Mouse (Mus musculus) hindbrain, embryonic 14.5 days (tissue): ENCODE results near the gene Vps26b. TPM values are rescaled to one million over a fixed set of nuclear protein-coding genes. Genes with fewer than 3 reads are reported as not detected.

Experiments used
- ATAC-seq: fragments of 200-750 bp; cut with Nextera tagmentation; 2 replicates; pipeline ENCODE4 v1.8.0; 2017; ENCODE audit warnings: moderate number of reproducible peaks, mild to moderate bottlenecking, moderate TSS enrichment, moderate library complexity; ENCODE audit not compliant: low FRiP score
- DNase-seq: peaks from one replicate; pipeline ENCODE4 v3.0.0-alpha.2; 2015; ENCODE audit warnings: low spot score
- H3K27ac ChIP-seq: fragments of 300-500 bp; sonication (generic); 2 replicates; pipeline ENCODE4 v1.5.1; 2014; ENCODE audit warnings: mild to moderate bottlenecking, moderate library complexity
- H3K27me3 ChIP-seq: fragments of 300-500 bp; sonication (generic); 2 replicates; pipeline ENCODE4 v1.6.1; 2014; ENCODE audit warnings: mild to moderate bottlenecking, low read length, mixed read lengths; ENCODE audit not compliant: control insufficient read depth, insufficient read depth
- H3K36me3 ChIP-seq: fragments of 300-500 bp; sonication (generic); replicated peaks from 2 replicates; pipeline ENCODE4 v1.6.1; 2014; ENCODE audit not compliant: control insufficient read depth, insufficient read depth
- H3K4me1 ChIP-seq: fragments of 300-500 bp; sonication (generic); replicated peaks from 2 replicates; pipeline ENCODE4 v1.6.1; 2014; ENCODE audit warnings: antibody characterized with exemption, low read length, mixed read lengths; ENCODE audit not compliant: control insufficient read depth, insufficient read depth
- H3K4me2 ChIP-seq: fragments of 300-500 bp; sonication (generic); replicated peaks from 2 replicates; pipeline ENCODE4 v1.6.1; 2014; ENCODE audit warnings: mild to moderate bottlenecking, moderate library complexity
- H3K4me3 ChIP-seq: fragments of 300-500 bp; sonication (generic); replicated peaks from 2 replicates; pipeline ENCODE4 v1.5.1; 2014; ENCODE audit warnings: mild to moderate bottlenecking, low read length
- H3K9ac ChIP-seq: fragments of 300-500 bp; sonication (generic); 2 replicates; pipeline ENCODE4 v1.6.1; 2014
- H3K9me3 ChIP-seq: fragments of 300-500 bp; sonication (generic); 2 replicates; pipeline ENCODE4 v1.6.1; 2016; ENCODE audit warnings: low read length; ENCODE audit not compliant: control insufficient read depth
- WGBS: fragments of 180-500 bp; shearing (Covaris S2); extraction: QIAGEN DNeasy Blood & Tissue Kit; methylation state at CpG from one replicate; pipeline ENCODE4 v1.1.7; 2014; 5-methylcytosine and 5-hydroxymethylcytosine counted together
- polyA plus RNA-seq: library from polyadenylated mRNA; unstranded; fragments of >200 nt; fragmentation: Nextera tagmentation; extraction: Ambion mirVana; gene quantifications from 2 replicates; pipeline ENCODE4 v1.2.1, GENCODE M21; 2014

The Vps26b gene
- 99.2 and 110 TPM in 2 replicates for polyA plus RNA-seq

DNA sequence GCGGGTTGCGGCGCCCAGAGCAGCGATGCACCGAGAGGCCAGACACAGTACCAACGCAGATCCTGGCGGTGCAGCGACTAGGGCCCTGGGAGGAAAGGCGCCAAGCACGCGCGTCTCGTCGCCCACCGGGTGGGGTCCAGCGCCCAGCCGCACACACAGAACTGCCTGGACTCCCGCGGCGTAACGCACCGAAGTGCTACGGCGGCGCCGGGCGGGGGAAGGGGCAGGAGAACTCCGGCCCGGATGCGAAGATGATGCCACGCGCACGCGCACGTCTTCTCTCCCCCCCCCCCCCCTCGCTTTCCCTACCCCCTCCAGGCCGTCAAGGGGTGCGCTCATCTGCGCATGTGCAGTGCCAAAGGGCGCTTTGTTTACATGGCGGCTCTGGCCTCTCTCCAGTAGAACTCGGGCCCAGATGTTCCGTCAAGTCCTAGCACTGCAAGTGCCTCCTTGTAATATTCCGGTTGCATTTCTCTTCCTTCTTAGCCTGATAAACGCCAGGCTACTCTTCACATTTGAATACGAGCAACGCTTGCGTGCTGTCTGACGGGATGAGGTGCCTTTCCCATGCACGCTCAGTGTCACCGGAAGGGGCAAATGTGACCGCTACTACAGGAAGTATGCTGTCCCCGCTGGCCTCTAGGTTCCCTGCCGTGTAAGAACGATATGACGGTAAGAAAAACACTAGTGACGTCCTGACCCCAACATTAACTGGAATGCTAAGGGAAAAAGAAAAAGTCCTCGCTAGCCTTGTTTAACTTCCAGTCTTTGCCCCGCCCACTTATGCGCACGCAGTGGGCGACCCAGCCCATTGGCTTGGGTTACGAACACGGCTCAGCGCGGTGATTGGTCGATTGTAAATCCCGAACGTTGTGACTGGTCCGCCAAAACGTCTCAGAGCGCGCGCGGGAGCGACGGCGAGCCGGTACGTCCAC is at the start of gene Vps26b, which contains the start of gene Ncapd3:
TSS of gene Vps26b (minus strand) at position 238 of the 935 bp plus-strand sequence.
TSS of gene Ncapd3 (plus strand) at position 348 of the 935 bp plus-strand sequence.
- H3K9me3 ChIP-seq, result no peaks in the 10 kb centered on the region
- DNase-seq, result peak; percentile 98
- peak within 1 kb of the TSS; percentile 75 for H3K4me3 ChIP-seq
- under 1% methylated on average over 71 of the region's 80 CpGs for WGBS
- 0 out of 2 replicates have a peak, but pooled peaks cover 5% of the 10 kb centered on the region for H3K36me3 ChIP-seq
- peaks cover 42% of the 10 kb centered on the region for H3K4me1 ChIP-seq
- H3K27ac ChIP-seq, result peak within 1 kb of the TSS; percentile 82
- ATAC-seq, result peak; percentile 94
- H3K4me2 ChIP-seq, result peak within 1 kb of the TSS; percentile 90
- H3K9ac ChIP-seq, result peak within 1 kb of the TSS; percentile 87
- H3K27me3 ChIP-seq, result no peaks in the 10 kb centered on the region

DNA sequence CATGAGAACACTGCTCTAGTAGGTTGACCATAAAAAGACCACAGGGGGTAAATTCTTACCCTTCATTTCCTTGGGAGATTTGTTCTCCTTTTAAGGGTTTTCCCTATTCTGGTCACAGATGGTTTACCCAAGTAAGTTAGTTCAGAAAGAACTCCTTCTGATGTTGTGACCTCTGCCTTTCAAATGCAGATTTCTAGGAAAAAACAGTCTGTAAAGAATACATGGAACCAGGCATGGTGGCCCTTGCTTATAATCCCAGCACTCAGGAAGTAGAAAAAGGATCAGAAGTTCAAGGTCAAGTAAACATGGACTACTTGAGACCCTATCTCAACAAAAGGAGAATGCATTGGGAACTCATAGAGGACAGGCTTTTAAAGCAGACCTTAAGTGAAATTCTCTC is 45.9 kb upstream of the Vps26b start:
- Histone ChIP-seq H3K9ac (no peak overlapping the region), H3K9me3 (no peaks in the 10 kb centered on the region), H3K4me1 (no peaks in the 10 kb centered on the region), H3K4me3 (no peak overlapping the region), H3K27ac (no peak overlapping the region), H3K27me3 (no peaks in the 10 kb centered on the region), H3K4me2 (no peak overlapping the region), H3K36me3 (peaks cover 68% of the 10 kb centered on the region)
- DNase-seq, result no peak
- ATAC-seq, result no peak

DNA sequence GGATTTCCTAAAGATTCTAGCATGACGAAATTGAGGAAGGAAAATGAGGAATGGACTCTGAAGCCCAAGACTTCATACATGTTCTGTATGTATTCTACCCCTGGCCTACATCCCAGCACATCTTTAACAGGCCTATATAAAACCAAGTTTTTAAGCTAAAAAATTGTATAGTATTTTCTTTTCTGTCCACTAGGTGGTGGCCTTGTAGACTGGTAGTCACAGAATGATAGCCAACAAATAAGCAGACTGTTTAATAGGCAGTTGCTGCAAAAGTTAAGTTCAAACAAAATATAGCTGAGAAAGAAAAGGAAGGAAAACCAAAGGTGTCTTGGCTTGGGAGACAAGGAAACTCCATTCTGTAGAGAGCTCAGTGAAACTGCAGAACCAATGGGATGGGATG is 44.8 kb upstream of the Vps26b start:
- DNase-seq, result peak; percentile 39

DNA sequence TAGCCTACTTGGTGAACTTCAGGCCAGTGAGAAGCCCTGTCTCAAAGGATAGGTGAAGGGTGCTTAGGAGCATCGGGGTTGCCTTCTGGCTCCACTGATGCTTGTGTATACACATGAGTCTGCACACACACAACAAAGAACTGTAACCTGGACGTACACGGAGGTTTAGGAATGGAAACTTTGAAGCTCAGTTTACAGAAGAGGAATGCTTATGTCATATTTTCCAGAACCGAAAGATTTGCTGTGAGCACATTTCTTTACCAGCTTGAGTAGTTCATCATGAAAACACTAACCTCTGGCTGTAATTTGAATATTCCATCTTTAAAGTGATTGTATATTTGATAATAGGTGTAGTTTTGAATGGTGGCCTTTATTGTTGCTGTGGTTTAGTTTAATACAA is 41.0 kb upstream of the Vps26b start:
- Histone ChIP-seq H3K9ac (no peak overlapping the region), H3K4me2 (no peak overlapping the region), H3K36me3 (peaks cover 87% of the 10 kb centered on the region), H3K4me3 (no peak overlapping the region), H3K27me3 (no peaks in the 10 kb centered on the region), H3K27ac (no peak overlapping the region), H3K4me1 (no peaks in the 10 kb centered on the region), H3K9me3 (no peaks in the 10 kb centered on the region)
- DNase-seq (no peak), ATAC-seq (no peak)
- 97% methylated on average over 4 of the region's 4 CpGs for WGBS

More for the DNA sequence above, 44.8 kb upstream of the Vps26b start:
- ATAC-seq, result no peak
- Histone ChIP-seq H3K27me3 (no peaks in the 10 kb centered on the region), H3K4me2 (no peak overlapping the region), H3K9me3 (no peaks in the 10 kb centered on the region), H3K27ac (no peak overlapping the region), H3K9ac (no peak overlapping the region), H3K4me1 (no peaks in the 10 kb centered on the region), H3K36me3 (peaks cover 71% of the 10 kb centered on the region), H3K4me3 (no peak overlapping the region)
- WGBS, result 85% methylated on average over 1 of the region's 1 CpGs

DNA sequence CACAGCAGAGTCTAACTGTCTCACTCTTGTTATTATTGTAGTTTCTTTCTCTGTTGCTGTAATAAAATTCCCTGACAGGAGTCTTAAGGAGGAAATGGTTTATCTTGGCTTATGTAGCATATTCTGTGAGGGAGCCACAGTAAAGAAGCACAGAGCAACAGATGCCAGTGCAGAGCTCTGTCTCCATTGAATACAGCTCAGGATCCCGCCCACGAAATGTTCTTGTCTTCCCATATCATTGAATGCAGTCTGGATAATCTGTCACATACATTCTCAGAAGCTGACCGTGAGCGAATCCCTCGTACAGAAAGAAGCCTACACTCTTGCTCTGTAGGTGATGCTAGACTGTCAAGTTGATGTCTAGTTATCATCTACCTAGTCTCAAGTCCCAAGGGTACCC is 28.5 kb upstream of the Vps26b start:
- Histone ChIP-seq H3K27me3 (no peaks in the 10 kb centered on the region), H3K9me3 (no peaks in the 10 kb centered on the region), H3K4me1 (no peaks in the 10 kb centered on the region), H3K4me3 (no peak overlapping the region), H3K9ac (no peak overlapping the region), H3K4me2 (no peak overlapping the region), H3K27ac (no peak overlapping the region), H3K36me3 (peaks cover 94% of the 10 kb centered on the region)
- WGBS, result 97% methylated on average over 5 of the region's 5 CpGs
- ATAC-seq, result no peak
- DNase-seq, result no peak

DNA sequence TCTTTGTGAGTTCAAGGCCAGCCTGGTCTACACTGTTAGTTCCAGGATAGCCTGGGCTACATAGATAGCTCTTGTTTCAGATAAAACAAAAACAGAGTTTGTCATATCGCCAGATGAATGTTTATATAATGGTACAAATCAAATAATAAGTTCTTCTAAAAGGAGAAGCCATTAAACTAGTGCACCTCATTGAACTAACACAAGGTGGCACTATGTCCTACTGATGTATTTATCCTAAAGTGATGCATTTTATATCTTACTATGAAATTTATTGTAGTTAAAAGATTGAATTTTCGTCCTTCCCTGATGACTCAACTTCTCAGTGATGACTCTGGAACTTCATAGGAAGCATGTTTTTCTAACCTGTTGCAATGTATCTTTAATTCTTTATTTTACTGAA is 19.6 kb upstream of the Vps26b start:
- H3K4me3 ChIP-seq, result no peak overlapping the region
- no peak overlapping the region for H3K4me2 ChIP-seq
- H3K4me1 ChIP-seq, result no peaks in the 10 kb centered on the region
- 93% methylated on average over 2 of the region's 2 CpGs for WGBS
- H3K27ac ChIP-seq, result no peak overlapping the region
- no peak for DNase-seq
- H3K9me3 ChIP-seq, result no peaks in the 10 kb centered on the region
- ATAC-seq, result no peak
- H3K9ac ChIP-seq, result no peak overlapping the region
- H3K27me3 ChIP-seq, result no peaks in the 10 kb centered on the region
- peaks cover 87% of the 10 kb centered on the region for H3K36me3 ChIP-seq

DNA sequence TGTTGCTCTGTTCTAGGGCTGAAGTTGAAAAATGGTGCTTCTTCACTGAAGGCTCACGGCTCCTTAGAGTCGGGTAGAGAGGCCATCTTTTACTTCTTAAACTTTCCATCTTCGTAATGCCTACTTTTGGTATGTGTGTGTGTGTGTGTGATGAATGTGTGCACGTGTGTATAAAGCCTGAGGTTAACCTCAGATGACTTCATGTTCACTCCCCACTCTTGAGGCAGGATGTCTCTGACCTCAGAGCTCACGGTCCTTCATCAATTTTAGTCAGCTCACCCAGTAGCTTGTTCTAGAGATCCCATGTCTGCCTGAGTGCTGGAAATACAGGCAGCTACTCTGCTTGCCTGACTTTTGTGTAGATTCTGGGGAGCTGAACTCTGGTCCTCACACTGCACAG is 14.0 kb upstream of the Vps26b start:
- H3K27me3 ChIP-seq, result no peaks in the 10 kb centered on the region
- WGBS, result 91% methylated on average over 5 of the region's 5 CpGs
- H3K9me3 ChIP-seq, result no peaks in the 10 kb centered on the region
- H3K9ac ChIP-seq, result no peak overlapping the region
- DNase-seq, result no peak
- H3K4me2 ChIP-seq, result no peak overlapping the region
- peaks cover 89% of the 10 kb centered on the region for H3K36me3 ChIP-seq
- H3K27ac ChIP-seq, result no peak overlapping the region
- H3K4me1 ChIP-seq, result no peaks in the 10 kb centered on the region
- no peak for ATAC-seq
- H3K4me3 ChIP-seq, result no peak overlapping the region

DNA sequence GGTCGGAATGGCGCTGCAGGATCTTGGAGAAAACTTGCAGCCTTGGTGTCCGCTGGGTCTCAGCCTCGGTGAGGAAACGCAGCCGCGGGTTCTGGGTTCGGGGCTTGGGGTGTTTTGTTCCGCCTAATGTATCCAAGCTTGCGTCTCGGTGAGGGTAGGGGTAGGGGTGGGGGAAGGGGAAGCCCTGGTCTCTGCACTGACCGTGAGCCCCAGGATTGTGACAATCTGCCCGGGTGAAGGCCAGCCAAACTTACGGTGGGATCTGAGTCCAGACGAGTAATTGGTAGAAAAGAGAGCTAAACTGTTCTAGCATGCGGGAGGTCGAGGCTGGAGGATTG is 867 bp upstream of the Vps26b start:
- Histone ChIP-seq H3K36me3 (0 out of 2 replicates have a peak, but pooled peaks cover 5% of the 10 kb centered on the region), H3K4me1 (peaks cover 42% of the 10 kb centered on the region), H3K9me3 (no peaks in the 10 kb centered on the region), H3K27ac (no peak overlapping the region; the same call in 1 of the 2 replicates), H3K9ac (peak overlapping the region; percentile 74), H3K4me3 (peak overlapping the region; percentile 75), H3K4me2 (peak overlapping the region; percentile 90), H3K27me3 (no peaks in the 10 kb centered on the region)
- 0% methylated on average over 17 of the region's 17 CpGs for WGBS
- peak; percentile 57 for ATAC-seq
- no peak for DNase-seq

DNA sequence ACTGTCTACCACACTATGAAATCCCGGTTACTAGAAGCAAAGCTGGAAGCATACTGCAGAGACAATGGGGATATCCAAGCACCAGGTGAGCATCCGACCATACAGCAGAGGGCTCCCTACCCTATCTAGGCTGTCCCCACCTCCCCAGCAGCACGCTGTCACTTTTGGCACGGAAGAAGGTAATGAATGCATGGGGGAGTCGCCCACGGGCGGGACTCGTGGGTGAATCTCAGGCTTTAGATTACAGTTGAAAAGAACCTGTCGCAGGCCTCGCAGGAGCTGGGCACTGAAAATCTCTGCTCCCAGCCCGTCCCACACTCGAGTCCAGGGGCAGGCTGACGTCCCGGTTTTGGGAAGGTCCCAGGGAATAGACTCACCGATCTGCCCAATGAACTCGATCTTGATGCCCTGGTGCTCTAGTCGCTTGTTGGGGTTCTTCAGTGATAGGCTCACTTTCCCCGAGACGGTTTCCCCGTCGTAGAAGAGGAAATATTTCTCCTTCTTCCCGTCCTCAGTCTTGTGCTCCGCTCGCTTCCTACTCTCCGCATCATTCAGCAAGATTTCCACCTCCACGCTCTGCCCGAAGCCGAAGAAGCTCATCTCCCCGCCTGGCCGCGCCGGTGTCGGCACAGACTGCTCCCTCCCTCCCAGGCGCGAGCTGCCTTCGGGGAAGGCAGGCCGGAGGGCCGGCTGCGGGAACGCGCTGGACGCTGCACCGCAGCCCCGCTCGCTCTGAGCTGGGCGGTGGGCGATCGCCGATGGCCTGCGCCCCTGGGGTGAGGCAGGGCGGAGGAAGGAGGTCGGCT is 640 bp downstream of the Vps26b start:
- Histone ChIP-seq H3K36me3 (0 out of 2 replicates have a peak, but pooled peaks cover 12% of the 10 kb centered on the region), H3K9ac (peak overlapping the region; percentile 87), H3K4me3 (peak overlapping the region; percentile 75), H3K4me1 (peaks cover 42% of the 10 kb centered on the region), H3K4me2 (peak overlapping the region; percentile 80), H3K27ac (peak overlapping the region; percentile 82), H3K27me3 (no peaks in the 10 kb centered on the region), H3K9me3 (no peaks in the 10 kb centered on the region)
- WGBS, result under 1% methylated on average over 52 of the region's 52 CpGs
- ATAC-seq (peak; percentile 12), DNase-seq (peak; percentile 61)
